7 mouse cellular contexts compared by ENCODE assay signal in the genomic region with DNA sequence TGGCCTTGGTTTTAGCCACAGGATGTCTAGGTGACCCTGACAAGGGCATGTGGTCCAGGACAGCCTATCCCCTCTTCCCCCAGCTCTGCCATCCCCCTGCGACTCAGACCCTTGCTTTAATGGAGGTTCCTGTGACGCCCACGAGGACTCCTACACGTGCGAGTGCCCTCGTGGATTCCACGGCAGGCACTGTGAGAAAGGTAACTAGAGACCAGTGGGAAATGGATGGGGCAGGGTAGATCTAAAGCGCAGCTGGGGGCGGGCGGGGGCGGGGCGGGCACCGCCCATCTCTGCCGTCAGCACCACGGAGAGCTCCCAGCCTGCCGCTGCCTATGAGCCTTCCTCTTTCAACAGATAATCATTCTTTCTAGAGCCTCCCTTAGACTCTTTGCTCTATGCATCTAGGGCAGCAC. TPM values are rescaled to one million over a fixed set of nuclear protein-coding genes. Genes with fewer than 3 reads are reported as not detected.
DNase-seq lines count a peak whose midpoint lies in the region; ATAC-seq and TF ChIP-seq lines count a peak whose summit lies in the region.

No protein-coding gene starts in this region.

- no peaks in the 10 kb centered on the region for H3K4me1 ChIP-seq in hindbrain, postnatal 0 days (ENCODE audit: insufficient read depth, low read length)
- H3K4me1 ChIP-seq in midbrain, embryonic 12.5 days: no peaks in the 10 kb centered on the region

- peak; percentile 48 for ATAC-seq in hindbrain, postnatal 0 days
- 0 out of 2 replicates have a peak, but pooled peaks have one; percentile 38 for ATAC-seq in midbrain, embryonic 12.5 days (ENCODE audit: low FRiP score, low read depth)
- no peak for ATAC-seq in inflammation-experienced regulatory T-cells, adult 6 months

- no peak overlapping the region for H3K27ac ChIP-seq in hindbrain, postnatal 0 days
- H3K27ac ChIP-seq in midbrain, embryonic 12.5 days (replicated peaks): no peak overlapping the region

- WGBS in hindbrain, postnatal 0 days: 4% methylated on average over 15 of the region's 16 CpGs
- WGBS in midbrain, embryonic 12.5 days: 5% methylated on average over 13 of the region's 16 CpGs

- TF ChIP-seq CTCF in hindbrain, postnatal 0 days (IDR thresholded peaks at IDR 0.05; ENCODE audit: low read depth): no peak

- DNase-seq in urinary bladder, postnatal 14 days (ENCODE audit: low spot score): peak; percentile 24
- no peak for DNase-seq in urinary bladder, postnatal 10 days (ENCODE audit: low spot score)
- peak; percentile 30 for DNase-seq in c-Kit-positive CD71-positive TER-119-positive erythroid progenitor cells, embryonic 14.5 days (ENCODE audit: low spot score)
- peak; percentile 7 for DNase-seq in hindbrain, postnatal 0 days (ENCODE audit: low spot score)
- DNase-seq in frontal cortex, postnatal 14 days (ENCODE audit: low spot score in 2 of 2): no peak

- H3K9me3 ChIP-seq in hindbrain, postnatal 0 days (ENCODE audit: low read length): no peaks in the 10 kb centered on the region
- H3K9me3 ChIP-seq in midbrain, embryonic 12.5 days: no peaks in the 10 kb centered on the region

- no peaks in the 10 kb centered on the region for H3K36me3 ChIP-seq in hindbrain, postnatal 0 days (ENCODE audit: insufficient read depth, low read length)
- H3K36me3 ChIP-seq in midbrain, embryonic 12.5 days: no peaks in the 10 kb centered on the region

- peak overlapping the region; percentile 37 for H3K4me2 ChIP-seq in hindbrain, postnatal 0 days (ENCODE audit: low read depth, low read length)
- peak overlapping the region; percentile 33 for H3K4me2 ChIP-seq in midbrain, embryonic 12.5 days (replicated peaks)

- H3K27me3 ChIP-seq in hindbrain, postnatal 0 days (ENCODE audit: insufficient read depth, low read length): no peaks in the 10 kb centered on the region
- no peaks in the 10 kb centered on the region for H3K27me3 ChIP-seq in midbrain, embryonic 12.5 days

- no peak overlapping the region for H3K4me3 ChIP-seq in hindbrain, postnatal 0 days (ENCODE audit: low read length)
- peak overlapping the region; percentile 13; the same call in 1 of the 2 replicates for H3K4me3 ChIP-seq in midbrain, embryonic 12.5 days

- H3K9ac ChIP-seq in hindbrain, postnatal 0 days (replicated peaks; ENCODE audit: low read length): no peak overlapping the region
- 0 out of 2 replicates have a peak overlapping the region, but pooled peaks have one; percentile 20 for H3K9ac ChIP-seq in midbrain, embryonic 12.5 days (replicated peaks)

RNA-seq across cellular contexts. Expression of gene Mterf4, which starts 33.3 kb away (rescaled TPM):
- 24.0 and 33.6 TPM in 2 replicates for total RNA-seq in hindbrain, postnatal 0 days (2014; rRNA removed)
- polyA plus RNA-seq in hindbrain, postnatal 0 days (2015; fragmentation: Nextera tagmentation; extraction: Ambion mirVana): 23.2 and 23.9 TPM in 2 replicates
- polyA plus RNA-seq in midbrain, embryonic 12.5 days (2016; fragmentation: Nextera tagmentation; extraction: Ambion mirVana): 34.7 and 35.1 TPM in 2 replicates
- polyA plus RNA-seq in inflammation-experienced regulatory T-cells, adult 6 months (2017; shearing (Covaris generic)): 10 to 100 TPM; 16.0 to 23.7 (median 21.7) TPM

RNA-seq across cellular contexts. Expression of gene Sned1, which starts 36.8 kb away (rescaled TPM):
- 26.7 and 33.7 TPM in 2 replicates for total RNA-seq in hindbrain, postnatal 0 days (2014; rRNA removed)
- 8.0 and 9.2 TPM in 2 replicates for polyA plus RNA-seq in hindbrain, postnatal 0 days (2015; fragmentation: Nextera tagmentation; extraction: Ambion mirVana)
- polyA plus RNA-seq in midbrain, embryonic 12.5 days (2016; fragmentation: Nextera tagmentation; extraction: Ambion mirVana): 13.1 and 15.3 TPM in 2 replicates
- polyA plus RNA-seq in inflammation-experienced regulatory T-cells, adult 6 months (2017; shearing (Covaris generic)): under 1 TPM; 0.05 to 0.28 (median 0.09) TPM

Comparison
In these comparisons a context has a peak if more than half of its experiments do, and no peak if none do; other contexts are left out.
1. DNase-seq: peak in urinary bladder, postnatal 14 days (single experiment), c-Kit-positive CD71-positive TER-119-positive erythroid progenitor cells, embryonic 14.5 days (single experiment) and hindbrain, postnatal 0 days (single experiment); none in urinary bladder, postnatal 10 days (single experiment) and frontal cortex, postnatal 14 days (0 of 2).